Mouse (Mus musculus): Measurements from ENCODE around the gene Nfam1. TPM values are rescaled to one million over a fixed set of nuclear protein-coding genes. Genes with fewer than 3 reads are reported as not detected.

The Nfam1 gene
- polyA plus RNA-seq, 1 experiment from 2014 or later: 3.0 TPM

DNA sequence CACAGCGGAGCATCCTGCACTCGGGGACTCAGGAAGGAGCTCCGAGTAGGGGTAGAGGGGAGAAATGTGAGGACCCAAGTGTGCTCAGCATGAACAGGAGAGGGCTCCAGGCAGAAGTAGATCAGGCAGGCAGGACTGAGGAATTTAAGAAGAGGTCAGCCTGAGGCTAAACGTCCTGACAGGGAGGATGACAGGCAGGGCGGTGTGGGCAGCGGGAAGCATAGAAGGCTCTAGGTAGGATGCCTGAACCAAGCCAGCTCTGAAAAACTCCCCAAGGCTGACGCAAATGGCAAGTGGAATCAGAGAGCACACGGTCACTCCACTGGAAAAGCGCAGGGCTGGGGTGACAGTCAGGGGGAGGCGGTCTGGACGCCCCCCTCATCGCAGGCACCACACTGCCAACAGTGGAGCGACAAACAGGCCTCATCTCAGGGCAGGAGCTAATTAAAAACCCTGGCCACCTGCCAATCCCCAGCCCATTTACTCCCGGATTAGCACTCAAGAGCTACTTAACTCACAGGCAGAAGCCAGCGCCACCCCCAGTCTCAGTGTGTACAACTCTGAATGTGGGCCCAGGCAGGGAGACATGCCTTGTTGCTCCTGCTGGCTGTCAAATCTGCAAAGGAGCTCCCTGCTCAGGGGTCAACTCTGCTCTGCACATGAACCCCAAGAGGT, 22.0 kb downstream of the Nfam1 start:
- Histone ChIP-seq H3K4me3 (replicated peaks) (no peak overlapping the region), H3K27ac (no peak overlapping the region), H3K4me1 (replicated peaks) (peaks cover 36% of the 10 kb centered on the region), H3K27me3 (peaks cover 30% of the 10 kb centered on the region), H3K9me3 (no peaks in the 10 kb centered on the region), H3K4me2 (no peak overlapping the region), H3K36me3 (no peaks in the 10 kb centered on the region), H3K9ac (replicated peaks) (no peak overlapping the region)
- no peak for ATAC-seq (ENCODE audit: insufficient number of reproducible peaks, insufficient read depth, low FRiP score, low TSS enrichment, low read depth)
- whole genome bisulfite sequencing: 20% methylated on average over 15 of the region's 15 CpGs

DNA sequence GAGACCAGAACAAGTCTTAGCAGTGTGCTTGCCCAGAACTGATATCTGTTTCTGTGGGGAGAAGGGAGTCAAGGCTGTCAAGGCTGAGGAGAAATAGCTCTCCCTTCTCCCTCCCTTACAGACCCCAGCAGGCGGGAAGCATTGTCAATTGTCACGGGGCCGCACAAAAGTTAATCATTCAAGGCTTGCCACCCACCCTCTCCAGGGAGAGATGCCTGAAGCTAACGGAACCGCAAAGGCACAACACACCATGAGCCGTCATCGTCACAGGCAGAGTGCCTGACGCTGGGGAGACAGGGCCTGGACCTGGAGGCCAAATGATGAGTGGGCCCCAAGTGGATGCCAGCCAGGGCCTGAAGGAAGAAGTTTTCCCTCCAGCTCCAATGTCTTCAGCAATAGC, 22.7 kb downstream of the Nfam1 start:
- H3K4me2 ChIP-seq: no peak overlapping the region
- no peak overlapping the region for H3K9ac ChIP-seq (replicated peaks)
- H3K4me1 ChIP-seq (replicated peaks): peaks cover 34% of the 10 kb centered on the region
- H3K36me3 ChIP-seq: no peaks in the 10 kb centered on the region
- no peak overlapping the region for H3K27ac ChIP-seq
- no peaks in the 10 kb centered on the region for H3K9me3 ChIP-seq
- no peak for ATAC-seq (ENCODE audit: insufficient number of reproducible peaks, insufficient read depth, low FRiP score, low TSS enrichment, low read depth)
- WGBS: 27% methylated on average over 8 of the region's 8 CpGs
- no peak overlapping the region for H3K4me3 ChIP-seq (replicated peaks)
- peaks cover 30% of the 10 kb centered on the region for H3K27me3 ChIP-seq

DNA sequence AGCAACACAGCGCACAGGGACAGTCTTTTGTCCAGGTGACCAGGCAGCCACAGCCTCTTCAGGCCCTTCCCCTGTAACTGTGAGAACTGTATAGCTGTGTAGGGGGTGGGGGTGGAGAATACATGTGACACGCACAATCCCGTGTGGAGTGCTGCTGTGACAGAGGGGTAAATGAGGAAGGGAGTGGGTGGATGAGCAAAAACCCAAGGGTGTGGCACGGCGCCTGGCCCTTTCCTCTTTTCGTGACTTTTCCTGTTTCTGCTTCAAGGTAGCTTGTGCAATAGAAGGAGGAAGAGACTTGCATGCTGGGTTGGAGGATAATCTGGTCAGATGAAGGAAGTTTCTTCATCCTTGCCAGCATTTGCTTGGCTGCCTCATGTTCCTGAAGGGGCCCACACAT, 23.6 kb downstream of the Nfam1 start:
- no peak overlapping the region for H3K9ac ChIP-seq (replicated peaks)
- peaks cover 30% of the 10 kb centered on the region for H3K27me3 ChIP-seq
- H3K4me2 ChIP-seq: no peak overlapping the region
- H3K4me1 ChIP-seq (replicated peaks): peaks cover 34% of the 10 kb centered on the region
- H3K27ac ChIP-seq: no peak overlapping the region
- H3K36me3 ChIP-seq: no peaks in the 10 kb centered on the region
- no peaks in the 10 kb centered on the region for H3K9me3 ChIP-seq
- WGBS: 88% methylated on average over 6 of the region's 6 CpGs
- no peak for ATAC-seq (ENCODE audit: insufficient number of reproducible peaks, insufficient read depth, low FRiP score, low TSS enrichment, low read depth)
- H3K4me3 ChIP-seq (replicated peaks): no peak overlapping the region

DNA sequence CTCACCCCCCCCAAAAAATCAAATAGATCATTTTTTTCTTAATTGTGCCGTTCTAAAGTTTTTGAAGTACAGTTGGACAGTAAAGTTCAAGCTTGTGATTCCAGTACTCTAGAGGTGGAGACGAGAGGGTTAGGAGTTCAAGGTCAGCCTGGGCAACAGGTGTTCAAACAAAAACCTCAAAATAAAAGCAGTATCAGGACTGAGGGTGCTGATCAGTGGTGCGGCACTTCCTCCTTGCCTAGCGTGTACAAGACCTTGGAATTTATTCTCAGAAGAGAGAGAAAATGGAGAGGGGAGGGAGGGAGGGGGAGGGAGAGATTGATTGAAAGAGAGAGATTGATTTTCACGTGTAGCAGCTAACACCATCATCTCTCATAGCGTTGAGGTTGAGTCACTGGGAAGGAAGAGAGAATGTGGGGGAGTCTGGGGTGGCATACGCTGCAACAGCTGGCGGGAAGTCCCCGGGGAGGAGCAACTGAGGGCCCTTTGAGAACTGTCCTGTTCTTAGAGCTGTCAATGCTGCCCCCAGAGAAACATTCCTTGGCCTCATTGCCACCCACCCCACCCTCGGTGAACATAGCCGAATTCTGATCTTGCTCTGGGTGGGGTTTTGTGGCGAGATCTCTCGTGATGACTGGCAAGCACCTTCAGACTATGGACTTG, 24.2 kb downstream of the Nfam1 start:
- WGBS: 78% methylated on average over 13 of the region's 13 CpGs
- no peak overlapping the region for H3K9ac ChIP-seq (replicated peaks)
- no peak overlapping the region for H3K4me3 ChIP-seq (replicated peaks)
- no peaks in the 10 kb centered on the region for H3K36me3 ChIP-seq
- H3K27ac ChIP-seq: no peak overlapping the region
- peaks cover 30% of the 10 kb centered on the region for H3K27me3 ChIP-seq
- ATAC-seq (ENCODE audit: insufficient number of reproducible peaks, insufficient read depth, low FRiP score, low TSS enrichment, low read depth): no peak
- no peak overlapping the region for H3K4me2 ChIP-seq
- H3K4me1 ChIP-seq (replicated peaks): peaks cover 34% of the 10 kb centered on the region
- H3K9me3 ChIP-seq: no peaks in the 10 kb centered on the region

DNA sequence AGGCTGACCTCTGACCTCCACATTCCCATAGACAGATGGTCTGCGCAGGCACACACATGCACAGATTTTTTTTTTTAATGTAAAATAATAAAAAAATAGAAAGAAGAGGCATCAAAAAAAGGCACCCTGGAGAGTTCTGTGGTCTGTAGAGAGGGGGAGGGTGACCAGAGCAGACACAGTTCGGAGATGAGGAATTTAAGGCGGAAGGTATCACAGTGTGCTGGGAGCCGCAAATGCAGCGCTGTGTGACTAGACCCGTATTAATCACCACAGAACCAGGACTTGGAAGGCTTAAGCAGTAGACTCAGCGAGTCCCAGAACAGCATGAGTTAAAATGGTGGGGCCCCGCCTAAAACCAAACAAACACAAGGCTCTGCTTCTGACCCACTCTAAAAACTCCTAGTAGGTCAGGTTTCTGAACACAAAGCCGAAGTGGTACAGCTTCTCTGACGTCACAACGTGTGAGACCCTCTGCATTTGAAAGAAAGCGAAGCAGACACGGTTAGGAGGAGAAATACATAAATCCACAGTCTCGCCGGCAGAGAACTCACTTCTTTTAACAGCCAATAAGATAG, 25.7 kb downstream of the Nfam1 start:
- Histone ChIP-seq H3K9ac (replicated peaks) (no peak overlapping the region), H3K36me3 (no peaks in the 10 kb centered on the region), H3K4me1 (replicated peaks) (peaks cover 28% of the 10 kb centered on the region), H3K27me3 (peaks cover 22% of the 10 kb centered on the region; the same call in 1 of the 2 replicates), H3K9me3 (no peaks in the 10 kb centered on the region), H3K4me2 (no peak overlapping the region), H3K27ac (no peak overlapping the region), H3K4me3 (replicated peaks) (no peak overlapping the region)
- ATAC-seq (ENCODE audit: insufficient number of reproducible peaks, insufficient read depth, low FRiP score, low TSS enrichment, low read depth): no peak
- 49% methylated on average over 15 of the region's 15 CpGs for WGBS

DNA sequence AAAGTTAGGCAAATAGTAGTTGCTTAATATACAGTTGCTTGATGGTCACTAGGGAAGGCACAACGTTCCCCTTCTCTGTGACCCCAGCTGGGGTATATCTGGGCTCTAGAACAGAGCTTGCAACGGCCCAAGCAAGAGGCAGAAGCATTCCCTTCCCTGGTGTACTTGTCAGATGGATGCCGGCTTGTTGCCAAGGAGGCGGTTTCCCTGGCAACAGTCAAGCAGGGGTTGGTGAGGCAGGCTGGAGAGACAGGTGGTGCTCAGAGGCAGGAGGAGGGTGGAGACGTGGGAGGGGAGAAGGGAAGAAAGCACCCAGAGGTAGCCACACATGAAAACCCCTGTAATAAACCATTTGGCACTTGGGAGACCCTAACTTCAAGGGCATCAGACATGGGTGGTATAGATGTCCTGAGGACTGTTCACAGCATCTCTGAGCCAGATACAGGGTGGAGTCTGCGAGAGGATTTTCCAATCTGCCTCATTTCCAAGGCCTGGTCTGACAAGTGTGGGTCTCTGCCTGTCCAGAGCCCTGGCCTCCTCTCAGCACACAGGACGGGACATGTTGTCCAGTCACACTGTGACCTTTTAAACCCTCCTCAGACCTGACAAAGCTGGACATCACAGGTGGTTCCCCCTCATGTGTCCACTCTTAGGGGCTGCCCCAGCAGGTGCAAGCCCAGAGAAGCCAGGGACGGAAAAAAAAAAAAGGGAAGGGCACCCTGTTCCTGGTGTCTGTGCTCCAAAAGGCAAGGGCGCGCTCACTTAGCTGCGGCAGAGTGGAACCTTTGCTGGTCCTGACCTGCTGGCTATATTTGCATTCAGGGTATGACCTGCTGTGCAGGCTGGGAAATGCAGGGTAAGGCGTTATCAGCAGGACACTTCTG, 30.2 kb downstream of the Nfam1 start:
- Histone ChIP-seq H3K27me3 (peaks cover 12% of the 10 kb centered on the region; the same call in 1 of the 2 replicates), H3K27ac (no peak overlapping the region), H3K4me1 (replicated peaks) (peaks cover 21% of the 10 kb centered on the region), H3K9me3 (no peaks in the 10 kb centered on the region), H3K36me3 (no peaks in the 10 kb centered on the region), H3K4me3 (replicated peaks) (no peak overlapping the region), H3K4me2 (no peak overlapping the region), H3K9ac (replicated peaks) (no peak overlapping the region)
- 45% methylated on average over 12 of the region's 12 CpGs for WGBS
- ATAC-seq (ENCODE audit: insufficient number of reproducible peaks, insufficient read depth, low FRiP score, low TSS enrichment, low read depth): no peak; the same call in 1 of the 2 replicates

DNA sequence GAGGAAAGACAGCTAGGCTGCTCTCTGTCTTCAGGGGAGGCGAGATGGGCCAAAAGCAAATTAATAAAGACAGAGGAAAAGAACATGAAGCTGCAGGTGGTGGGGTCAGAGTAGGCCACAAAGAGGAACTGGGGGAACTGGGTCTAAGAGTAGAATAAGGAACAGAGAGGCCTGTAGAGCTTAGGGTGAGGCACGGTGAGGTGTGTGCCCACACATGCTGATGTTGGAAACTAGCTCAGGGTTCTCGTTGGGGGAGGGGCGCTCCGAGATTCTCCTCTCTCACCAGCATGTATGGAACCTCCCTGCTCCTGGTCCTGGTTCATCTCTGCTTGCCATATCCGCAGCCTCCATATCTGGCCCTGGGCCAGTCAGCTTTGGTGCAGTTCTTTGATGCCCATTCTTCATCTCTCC, 34.3 kb downstream of the Nfam1 start:
- H3K4me1 ChIP-seq (replicated peaks): peaks cover 44% of the 10 kb centered on the region
- no peak overlapping the region for H3K27ac ChIP-seq
- H3K27me3 ChIP-seq: peaks cover 17% of the 10 kb centered on the region
- H3K9ac ChIP-seq (replicated peaks): no peak overlapping the region
- no peak overlapping the region for H3K4me3 ChIP-seq (replicated peaks)
- H3K9me3 ChIP-seq: no peaks in the 10 kb centered on the region
- 95% methylated on average over 6 of the region's 6 CpGs for WGBS
- no peaks in the 10 kb centered on the region for H3K36me3 ChIP-seq
- no peak for ATAC-seq (ENCODE audit: insufficient number of reproducible peaks, insufficient read depth, low FRiP score, low TSS enrichment, low read depth)
- H3K4me2 ChIP-seq: no peak overlapping the region

DNA sequence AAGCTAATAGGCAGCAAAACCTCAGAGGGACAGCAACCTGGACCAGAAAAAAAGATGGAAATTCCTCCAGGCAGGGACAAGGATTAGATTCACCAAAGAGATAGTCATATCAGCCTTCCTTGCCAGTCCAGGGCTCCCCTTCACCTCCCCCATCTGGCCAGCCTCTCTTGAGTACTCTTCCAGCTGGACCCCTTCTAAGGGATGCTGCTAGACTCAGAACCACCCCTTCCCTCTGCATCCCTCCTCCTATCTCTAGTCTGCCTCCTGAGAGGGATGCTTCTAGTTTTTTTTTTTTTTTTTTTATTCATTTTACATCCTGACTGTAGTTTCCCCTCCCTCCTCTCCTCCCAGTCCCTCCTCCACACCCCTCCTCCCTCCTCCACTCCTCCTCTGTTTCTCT, 36.7 kb downstream of the Nfam1 start:
- Histone ChIP-seq H3K27ac (no peak overlapping the region), H3K27me3 (peaks cover 19% of the 10 kb centered on the region)

DNA sequence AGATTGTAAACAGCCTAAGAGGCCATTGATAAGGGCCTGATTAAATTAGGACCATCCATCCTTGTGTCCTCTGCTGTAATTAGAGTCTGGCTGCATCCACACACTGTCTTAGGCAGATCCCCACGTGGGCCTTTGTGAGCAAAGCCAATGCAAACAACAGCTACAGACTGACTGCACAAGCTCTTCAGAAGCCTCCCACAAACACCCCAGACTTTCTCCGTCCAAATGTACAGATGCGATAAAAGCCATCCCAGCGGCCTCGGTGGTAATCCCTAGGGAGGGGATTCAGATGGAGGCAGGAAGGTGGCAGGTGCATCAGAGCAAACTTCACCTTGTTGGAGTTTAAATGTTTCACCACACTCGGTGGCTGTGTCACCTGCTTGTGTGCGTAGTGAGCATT, 37.9 kb downstream of the Nfam1 start:
- no peaks in the 10 kb centered on the region for H3K9me3 ChIP-seq

More for the DNA sequence above, 36.7 kb downstream of the Nfam1 start:
- no peaks in the 10 kb centered on the region for H3K9me3 ChIP-seq
- no peak for ATAC-seq (ENCODE audit: insufficient number of reproducible peaks, insufficient read depth, low FRiP score, low TSS enrichment, low read depth)
- no peak overlapping the region for H3K4me3 ChIP-seq (replicated peaks)
- no peak overlapping the region for H3K9ac ChIP-seq (replicated peaks)
- H3K4me1 ChIP-seq (replicated peaks): peaks cover 50% of the 10 kb centered on the region
- H3K36me3 ChIP-seq: no peaks in the 10 kb centered on the region
- no peak overlapping the region for H3K4me2 ChIP-seq

DNA sequence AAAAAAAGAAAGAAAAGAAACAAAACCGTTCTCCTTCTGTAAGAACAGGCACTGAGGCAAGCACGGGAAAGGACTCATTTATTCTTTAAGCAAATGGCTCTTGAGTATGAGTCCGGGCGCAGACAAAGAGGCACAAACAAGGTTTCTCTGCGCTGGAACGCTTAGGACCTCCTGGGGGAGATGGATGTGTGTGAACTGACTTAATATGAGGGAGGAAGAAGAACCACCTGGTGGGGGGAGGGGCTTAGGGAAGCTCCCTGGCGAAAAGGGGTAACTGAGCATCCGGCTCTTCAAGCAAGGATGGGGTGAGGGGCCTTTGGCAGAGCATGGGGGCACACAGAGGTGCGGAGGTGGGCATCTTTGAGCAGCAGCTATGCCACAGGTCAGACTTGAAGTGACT, 40.2 kb downstream of the Nfam1 start:
- Histone ChIP-seq H3K36me3 (no peaks in the 10 kb centered on the region), H3K4me3 (replicated peaks) (no peak overlapping the region), H3K27ac (no peak overlapping the region), H3K9me3 (no peaks in the 10 kb centered on the region), H3K9ac (replicated peaks) (no peak overlapping the region), H3K4me2 (no peak overlapping the region), H3K4me1 (replicated peaks) (peaks cover 65% of the 10 kb centered on the region), H3K27me3 (peaks cover 27% of the 10 kb centered on the region)
- 53% methylated on average over 9 of the region's 9 CpGs for whole genome bisulfite sequencing
- ATAC-seq (ENCODE audit: insufficient number of reproducible peaks, insufficient read depth, low FRiP score, low TSS enrichment, low read depth): no peak

More for the DNA sequence above, 37.9 kb downstream of the Nfam1 start:
- Histone ChIP-seq H3K4me1 (replicated peaks) (peaks cover 51% of the 10 kb centered on the region), H3K27me3 (peaks cover 22% of the 10 kb centered on the region), H3K4me2 (no peak overlapping the region), H3K4me3 (replicated peaks) (no peak overlapping the region), H3K36me3 (no peaks in the 10 kb centered on the region), H3K9ac (replicated peaks) (no peak overlapping the region), H3K27ac (no peak overlapping the region)
- 60% methylated on average over 7 of the region's 7 CpGs for WGBS
- ATAC-seq (ENCODE audit: insufficient number of reproducible peaks, insufficient read depth, low FRiP score, low TSS enrichment, low read depth): no peak
